Mouse (Mus musculus): ENCODE results near the gene Tssk3.

The Tssk3 gene

GRCm38 (mm10) chr4:129502327-129502888, 11.6 kb upstream of the Tssk3 start:
- in situ Hi-C loops (cut with MboI; ENCODE audit: unreplicated experiment in 2 of 2), result no loop called here

GRCm38 (mm10) chr4:129500607-129501566, 10.1 kb upstream of the Tssk3 start:
- in situ Hi-C loops (cut with MboI; ENCODE audit: unreplicated experiment in 2 of 2), result no loop called here

DNA sequence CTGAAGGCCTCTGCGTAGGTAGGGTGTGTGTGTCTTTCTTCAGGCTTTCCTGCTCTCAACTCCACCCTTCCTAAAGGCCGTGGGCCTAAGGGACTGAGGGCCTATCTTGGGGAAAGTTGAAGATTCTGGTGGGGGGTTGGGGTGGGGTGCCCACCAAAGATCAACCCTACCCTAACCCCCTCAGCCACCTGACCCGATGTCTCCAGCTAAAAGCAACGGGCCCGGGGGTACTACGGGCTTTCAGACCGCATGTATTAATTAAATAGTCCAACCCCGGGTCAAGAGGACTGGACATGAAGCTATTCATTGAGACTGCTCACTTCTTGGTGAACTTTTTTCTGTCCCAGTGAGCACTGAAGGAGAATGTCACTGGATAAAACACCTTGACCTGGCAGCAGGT, 9.2 kb upstream of the Tssk3 start:
- in situ Hi-C loops (cut with MboI; ENCODE audit: unreplicated experiment in 2 of 2), result no loop called here

GRCm38 (mm10) chr4:129498941-129499340, 8.1 kb upstream of the Tssk3 start:
- in situ Hi-C loops (cut with MboI; ENCODE audit: unreplicated experiment in 2 of 2), result no loop called here

GRCm38 (mm10) chr4:129496631-129497030, 5.8 kb upstream of the Tssk3 start:
- in situ Hi-C loops (cut with MboI; ENCODE audit: unreplicated experiment in 2 of 2), result no loop called here

DNA sequence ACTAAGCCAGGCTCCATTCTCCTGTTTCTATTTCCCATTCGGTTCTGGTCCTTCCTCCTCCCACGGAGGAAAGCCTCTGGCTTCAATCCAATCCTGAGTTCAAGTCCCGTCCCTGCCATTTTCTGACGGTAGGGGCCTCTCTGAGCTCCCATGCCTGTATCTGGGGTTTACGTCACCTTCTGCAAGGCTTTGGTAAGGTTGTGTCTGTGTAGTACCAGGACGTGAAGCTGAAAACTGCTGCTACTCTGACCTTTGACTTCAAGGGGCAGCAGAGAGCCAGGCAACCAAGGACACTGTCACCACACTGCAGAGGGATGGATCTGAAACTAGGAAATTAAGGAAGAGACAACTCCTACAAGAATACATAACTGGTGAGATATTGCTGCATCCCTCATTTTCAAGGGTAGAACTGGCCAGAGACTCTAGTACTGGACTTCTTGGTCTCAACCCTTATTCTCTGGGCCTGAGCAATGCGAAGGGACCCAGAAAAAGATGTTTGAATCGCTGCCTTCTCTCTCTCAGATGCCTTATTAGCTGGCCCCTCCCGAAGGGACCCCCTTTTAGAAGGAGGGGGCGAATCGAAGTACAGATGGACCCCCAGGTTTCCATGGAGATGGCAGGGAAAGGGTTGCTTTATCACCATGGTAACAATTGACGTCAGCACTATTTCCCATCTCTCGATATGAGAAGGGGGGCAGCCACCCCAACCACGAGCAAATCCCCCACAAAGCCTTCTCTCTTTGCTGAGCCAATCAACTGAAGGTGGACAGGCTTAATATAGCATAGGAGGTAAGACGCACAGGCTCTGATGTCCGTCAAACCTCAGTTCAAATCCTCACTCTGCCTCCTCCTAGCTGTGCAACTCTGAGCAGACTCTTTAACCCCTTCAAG, 5.1 kb upstream of the Tssk3 start:
- in situ Hi-C loops (cut with MboI; ENCODE audit: unreplicated experiment in 2 of 2), result no loop called here

DNA sequence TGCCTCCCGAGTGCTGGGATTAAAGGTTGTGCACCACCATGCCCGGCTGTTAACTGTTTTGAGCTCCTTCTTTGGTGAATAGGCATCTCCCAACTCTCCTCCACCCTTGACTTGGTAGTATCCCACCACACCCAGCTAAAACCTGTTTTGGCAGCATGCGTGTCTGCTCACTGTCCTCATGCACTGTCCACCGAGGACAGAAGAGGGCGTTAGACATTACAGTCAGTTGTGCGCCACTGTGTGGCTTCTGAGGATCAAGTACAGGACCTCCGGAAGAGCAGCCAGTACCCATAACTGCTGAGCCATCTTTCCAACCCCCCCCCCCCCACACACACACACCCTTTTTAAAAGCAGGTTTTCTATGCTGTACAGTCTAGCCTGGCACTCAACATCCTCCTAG, 3.9 kb upstream of the Tssk3 start:
- in situ Hi-C loops (cut with MboI; ENCODE audit: unreplicated experiment in 2 of 2), result no loop called here

GRCm38 (mm10) chr4:129481090-129481489, 9.7 kb downstream of the Tssk3 start:
- in situ Hi-C loops (cut with MboI; ENCODE audit: unreplicated experiment in 2 of 2), result no loop called here

DNA sequence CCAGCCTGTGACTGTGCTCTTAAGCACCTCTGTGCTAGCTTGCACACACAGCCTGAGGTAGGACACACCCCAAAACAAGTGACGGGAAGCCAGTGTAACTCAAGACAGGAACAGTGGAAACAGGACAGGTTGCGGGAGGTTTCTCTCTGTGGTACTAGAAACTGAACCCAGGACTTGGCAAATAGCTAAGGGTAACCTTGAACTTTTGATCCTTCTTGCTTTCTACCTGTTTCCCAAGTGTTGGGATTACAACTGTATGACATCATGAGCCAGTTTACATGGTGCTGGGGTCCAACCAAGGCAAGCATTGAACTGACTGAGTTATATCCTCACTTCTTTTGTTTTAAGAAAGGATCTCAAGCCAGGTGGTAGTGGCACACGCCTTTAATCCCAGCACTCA, 11.0 kb downstream of the Tssk3 start:
- in situ Hi-C loops (cut with MboI; ENCODE audit: unreplicated experiment in 2 of 2), result no loop called here

GRCm38 (mm10) chr4:129476047-129476446, 14.8 kb downstream of the Tssk3 start:
- in situ Hi-C loops (cut with MboI; ENCODE audit: unreplicated experiment in 2 of 2), result no loop called here

DNA sequence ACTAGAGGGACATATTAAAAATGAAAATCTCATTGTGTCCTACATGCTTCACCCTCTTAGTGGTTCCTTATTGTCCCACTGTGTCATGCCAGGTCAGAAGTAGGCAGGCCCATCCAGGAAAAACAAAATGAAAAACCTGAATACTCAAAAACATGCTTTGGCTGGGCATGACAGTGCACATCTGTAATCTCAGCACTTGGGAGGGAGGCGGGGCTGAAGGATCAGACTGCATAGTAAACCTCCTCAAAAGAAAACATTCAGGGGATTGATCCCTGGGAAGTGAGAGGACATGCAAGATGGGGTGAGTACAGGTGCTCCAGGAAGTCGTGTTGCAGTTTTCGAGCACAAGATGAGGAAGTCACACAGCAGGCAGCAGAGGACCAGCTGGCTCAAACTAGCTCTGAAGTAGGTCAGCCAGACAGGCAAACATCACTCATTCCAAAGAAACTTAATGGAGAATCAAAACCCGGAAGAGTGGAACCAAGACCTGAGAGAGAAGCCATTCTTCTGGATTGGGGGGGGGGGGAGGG, 26.5 kb downstream of the Tssk3 start:
- in situ Hi-C loops (cut with MboI; ENCODE audit: unreplicated experiment in 2 of 2), result loop anchor here in 1 of 2 experiments (25.0 kb wide), 1 partner anchor 502 kb away; the partner anchor contains the start of gene Azin2

GRCm38 (mm10) chr4:129463097-129464059, 27.4 kb downstream of the Tssk3 start:
- in situ Hi-C loops (cut with MboI; ENCODE audit: unreplicated experiment in 2 of 2), result loop anchor here in 1 of 2 experiments (25.0 kb wide), 1 partner anchor 501 kb away; the partner anchor contains the start of gene Azin2

GRCm38 (mm10) chr4:129462118-129462517, 28.7 kb downstream of the Tssk3 start:
- in situ Hi-C loops (cut with MboI; ENCODE audit: unreplicated experiment in 2 of 2), result loop anchor here in 1 of 2 experiments (25.0 kb wide), 1 partner anchor 500 kb away; the partner anchor contains the start of gene Azin2

GRCm38 (mm10) chr4:129461183-129461960, 29.4 kb downstream of the Tssk3 start, which contains the start of gene Bsdc1:
Gene Bsdc1 (plus strand): TSS chr4:129461581.
- in situ Hi-C loops (cut with MboI; ENCODE audit: unreplicated experiment in 2 of 2), result loop anchor here in 1 of 2 experiments (25.0 kb wide), 1 partner anchor 499 kb away; the partner anchor contains the start of gene Azin2

- in situ Hi-C loops (cut with MboI; ENCODE audit: unreplicated experiment in 2 of 2), result loop anchor here in 1 of 2 experiments (25.0 kb wide), 1 partner anchor 499 kb away; the partner anchor contains the start of gene Azin2
These were observed 30.0 kb downstream of the Tssk3 start for GRCm38 (mm10) chr4:129460827-129461182.

GRCm38 (mm10) chr4:129459726-129460125, 31.1 kb downstream of the Tssk3 start:
- in situ Hi-C loops (cut with MboI; ENCODE audit: unreplicated experiment in 2 of 2), result loop anchor here (5.0 to 25.0 kb wide), 8 partner anchors 107 to 502 kb away; partner anchors contain the start of genes Azin2 (in 1 of the 2) and Fndc5 (in 1 of the 2)

GRCm38 (mm10) chr4:129457311-129457710, 33.5 kb downstream of the Tssk3 start:
- in situ Hi-C loops (cut with MboI; ENCODE audit: unreplicated experiment in 2 of 2), result loop anchor here (5.0 to 25.0 kb wide), 8 partner anchors 105 to 500 kb away; partner anchors contain the start of genes Azin2 (in 1 of the 2) and Fndc5 (in 1 of the 2)

DNA sequence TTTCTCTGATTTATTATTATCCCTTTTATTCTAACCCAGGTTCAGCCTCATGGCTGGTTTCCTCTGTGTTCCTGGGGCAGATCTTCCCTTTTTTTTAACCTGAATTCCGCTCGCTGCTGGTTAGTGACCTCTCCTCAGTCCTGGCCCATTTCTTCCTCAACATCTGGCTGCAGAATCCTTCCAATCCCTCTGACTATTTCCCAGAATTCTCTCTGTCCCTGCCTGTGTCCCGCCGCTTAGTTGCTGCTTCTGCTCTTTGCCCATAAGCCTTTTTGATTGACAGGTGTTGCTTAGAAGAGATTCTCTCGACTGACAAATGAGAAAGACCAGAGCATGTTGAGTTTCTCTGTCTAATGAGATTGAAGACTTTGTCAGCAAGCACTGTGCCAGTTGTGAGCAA, 34.7 kb downstream of the Tssk3 start:
- in situ Hi-C loops (cut with MboI; ENCODE audit: unreplicated experiment in 2 of 2), result loop anchor here (5.0 to 25.0 kb wide), 8 partner anchors 104 to 499 kb away; partner anchors contain the start of genes Azin2 (in 1 of the 2) and Fndc5 (in 1 of the 2)
